In genomic region chr14:27826829-27827228, GRCm38 (mm10) we compare ENCODE assay signal across 17 mouse cellular contexts.
"Had no signal": no experiment of that assay in that cellular context is flagged by ENCODE, and none has a peak within 500 bp of the region (broad histone marks: within the 10 kb centered on the region; RNA-seq: fewer than 3 reads in every experiment).

No protein-coding gene starts in this region.

- H3K36me3 ChIP-seq: liver, embryonic 15.5 days; lung, embryonic 15.5 days; midbrain, embryonic 13.5 days; midbrain, embryonic 15.5 days; neural tube, embryonic 12.5 days had no signal

- H3K27ac ChIP-seq: liver, embryonic 15.5 days; lung, embryonic 15.5 days; macrophage; midbrain, embryonic 13.5 days; midbrain, embryonic 15.5 days; neural tube, embryonic 12.5 days had no signal

- H3K4me1 ChIP-seq: liver, embryonic 15.5 days; megakaryocyte, embryonic 14.5 days had no signal

- H3K9me3 ChIP-seq: liver, embryonic 15.5 days; lung, embryonic 15.5 days; megakaryocyte, embryonic 14.5 days; midbrain, embryonic 13.5 days; midbrain, embryonic 15.5 days; neural tube, embryonic 12.5 days had no signal

- H3K4me2 ChIP-seq: liver, embryonic 15.5 days; lung, embryonic 15.5 days; midbrain, embryonic 11.5 days; midbrain, embryonic 13.5 days; midbrain, embryonic 15.5 days; neural tube, embryonic 12.5 days had no signal

- H3K4me3 ChIP-seq: liver, embryonic 15.5 days; lung, embryonic 15.5 days; megakaryocyte, embryonic 14.5 days; midbrain, embryonic 13.5 days; midbrain, embryonic 15.5 days; neural tube, embryonic 12.5 days had no signal

- H3K9ac ChIP-seq: liver, embryonic 15.5 days; liver, postnatal 0 days; lung, embryonic 15.5 days; midbrain, embryonic 13.5 days; midbrain, embryonic 15.5 days; neural tube, embryonic 12.5 days had no signal

- H3K27me3 ChIP-seq: liver, embryonic 15.5 days; lung, embryonic 15.5 days; megakaryocyte, embryonic 14.5 days; midbrain, embryonic 13.5 days; midbrain, embryonic 15.5 days; neural tube, embryonic 12.5 days had no signal

- ATAC-seq: liver, postnatal 0 days; lung, postnatal 0 days; midbrain, embryonic 13.5 days; midbrain, embryonic 15.5 days had no signal

- DNase-seq: liver, postnatal 0 days; lung, adult 2 months; lung, postnatal 14 days; lung, postnatal 36 days; right cerebral cortex, postnatal 14 days; thymus, adult 2 months; thymus, postnatal 25 days; thymus, postnatal 4 days had no signal
